Mouse (Mus musculus): ENCODE data around the gene Chil1. TPM values are rescaled to one million over a fixed set of nuclear protein-coding genes. Genes with fewer than 3 reads are reported as not detected.

The Chil1 gene
- 16.0 and 55.2 TPM in 2 replicates for total RNA-seq (2017)

DNA sequence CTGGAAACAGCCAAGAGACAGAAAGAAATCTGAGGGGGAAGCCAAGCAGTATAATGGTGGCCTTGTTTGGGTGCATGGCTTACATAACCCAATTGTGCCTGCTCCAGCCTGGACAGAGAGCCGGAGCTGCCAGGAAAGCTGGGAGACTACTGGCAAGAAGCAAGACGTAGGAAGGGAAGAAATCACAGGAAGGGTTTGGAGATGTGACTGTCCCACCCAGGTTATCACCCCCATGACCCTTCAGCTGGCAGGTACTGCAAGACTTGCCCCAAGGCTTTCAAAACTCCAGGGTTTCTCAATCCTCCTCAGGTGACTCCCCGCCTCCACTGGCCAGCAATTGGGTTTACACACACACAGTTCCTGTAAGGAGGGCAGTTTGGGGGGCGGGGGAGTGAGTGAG is at the start of gene Chil1:
Gene Chil1 (plus strand): TSS at position 152 of the 400 bp plus-strand sequence.
- peak in 1 of 2 experiments; percentile 8; a peak in 1 of 4 replicates for ATAC-seq (replicated peaks in 1 of 2; ENCODE audit: insufficient read depth in 1 of 2, low FRiP score in 2 of 2, low TSS enrichment in 1 of 2, low read depth in 1 of 2, poor library complexity in 2 of 2, severe bottlenecking in 2 of 2)

DNA sequence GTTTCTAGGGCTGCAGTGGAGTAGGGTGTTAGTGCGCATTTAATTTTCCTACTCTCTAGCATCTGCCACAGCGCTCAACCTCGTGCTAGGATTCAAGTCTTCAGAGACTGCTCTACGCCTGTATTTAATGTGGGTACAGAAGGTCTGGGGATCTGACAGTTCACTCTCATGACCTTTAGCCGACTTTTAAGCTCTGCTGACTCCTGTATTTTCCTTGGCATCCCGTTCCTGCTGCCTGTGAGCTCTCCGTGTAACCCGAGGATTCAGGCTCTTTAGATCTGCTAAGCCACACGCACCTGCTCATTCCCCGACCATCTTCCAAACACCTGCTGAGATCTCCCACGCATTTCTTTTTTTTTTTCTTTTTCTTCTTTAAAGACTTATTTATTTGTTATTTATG is 48.7 kb upstream of the Chil1 start:
- ATAC-seq (replicated peaks in 1 of 2; ENCODE audit: insufficient read depth in 1 of 2, low FRiP score in 2 of 2, low TSS enrichment in 1 of 2, low read depth in 1 of 2, poor library complexity in 2 of 2, severe bottlenecking in 2 of 2): no peak

- ATAC-seq (replicated peaks in 1 of 2; ENCODE audit: insufficient read depth in 1 of 2, low FRiP score in 2 of 2, low TSS enrichment in 1 of 2, low read depth in 1 of 2, poor library complexity in 2 of 2, severe bottlenecking in 2 of 2): no peak
Measured at GRCm38 (mm10) chr1:134136351-134136750, 45.6 kb upstream of the Chil1 start.

DNA sequence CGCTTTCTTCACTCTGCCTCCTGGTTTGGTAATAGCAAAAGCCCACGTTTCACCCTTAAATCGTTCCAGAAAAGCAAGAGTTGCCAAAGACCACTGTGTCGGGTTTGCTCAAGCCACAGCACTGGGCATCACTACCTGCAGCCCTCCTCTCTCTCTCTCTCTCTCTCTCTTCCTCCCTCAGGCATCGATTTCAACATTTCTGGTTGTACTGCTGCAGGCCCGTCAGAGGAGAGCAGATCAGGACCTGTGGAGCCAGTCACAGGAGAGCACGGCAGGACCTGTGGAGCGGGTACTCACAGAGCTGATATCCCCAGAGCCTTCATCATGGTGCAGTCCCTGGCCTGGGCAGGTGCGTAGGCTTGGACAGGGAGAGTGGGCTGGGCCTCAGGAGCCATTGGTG is 43.6 kb upstream of the Chil1 start:
- no peak for ATAC-seq (replicated peaks in 1 of 2; ENCODE audit: insufficient read depth in 1 of 2, low FRiP score in 2 of 2, low TSS enrichment in 1 of 2, low read depth in 1 of 2, poor library complexity in 2 of 2, severe bottlenecking in 2 of 2)

- ATAC-seq (replicated peaks in 1 of 2; ENCODE audit: insufficient read depth in 1 of 2, low FRiP score in 2 of 2, low TSS enrichment in 1 of 2, low read depth in 1 of 2, poor library complexity in 2 of 2, severe bottlenecking in 2 of 2): no peak
Measured at GRCm38 (mm10) chr1:134142363-134142794, 39.6 kb upstream of the Chil1 start.

GRCm38 (mm10) chr1:134146066-134146465 is 35.9 kb upstream of the Chil1 start:
- no peak for ATAC-seq (replicated peaks in 1 of 2; ENCODE audit: insufficient read depth in 1 of 2, low FRiP score in 2 of 2, low TSS enrichment in 1 of 2, low read depth in 1 of 2, poor library complexity in 2 of 2, severe bottlenecking in 2 of 2)

DNA sequence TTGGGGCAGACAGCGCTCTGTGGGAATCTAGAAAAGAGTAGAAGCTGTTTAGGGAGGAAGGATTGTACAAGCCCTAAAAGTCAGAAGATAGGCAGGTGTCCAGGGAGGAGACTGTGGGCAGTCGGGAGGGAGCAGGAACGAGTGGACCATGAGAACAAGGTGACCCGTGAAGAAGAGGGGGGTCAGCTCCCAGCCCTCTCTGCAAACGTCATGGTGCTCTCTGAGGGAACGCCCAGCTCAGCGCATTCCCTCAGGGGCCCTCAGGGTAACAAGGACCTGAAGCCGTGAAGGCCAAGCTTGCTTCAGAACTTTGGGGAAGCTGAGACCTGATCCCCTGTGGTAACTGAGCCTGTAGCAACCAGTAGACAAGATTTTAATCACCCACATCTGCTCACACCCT is 31.9 kb upstream of the Chil1 start:
- ATAC-seq (replicated peaks in 1 of 2; ENCODE audit: insufficient read depth in 1 of 2, low FRiP score in 2 of 2, low TSS enrichment in 1 of 2, low read depth in 1 of 2, poor library complexity in 2 of 2, severe bottlenecking in 2 of 2): no peak

DNA sequence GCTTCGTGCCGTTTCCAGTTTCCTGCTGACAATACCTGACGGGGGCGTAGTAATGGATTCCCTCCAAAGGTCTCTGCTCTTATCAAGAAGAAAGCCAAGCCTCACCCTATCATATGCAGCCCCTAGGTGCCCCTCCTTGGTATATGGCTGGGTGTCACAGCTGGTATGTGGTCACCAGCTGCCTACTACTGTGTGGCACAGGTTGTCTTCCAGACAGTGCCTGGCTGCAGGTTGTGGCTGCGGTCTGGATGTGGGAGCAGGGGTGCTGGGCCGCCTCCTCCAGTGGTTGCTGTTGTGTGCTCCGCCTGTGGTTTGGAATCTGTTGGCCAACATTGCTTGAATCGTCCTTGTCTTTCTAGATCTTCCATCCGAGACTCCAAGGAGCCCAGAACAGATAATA is 31.2 kb upstream of the Chil1 start:
- ATAC-seq (replicated peaks in 1 of 2; ENCODE audit: insufficient read depth in 1 of 2, low FRiP score in 2 of 2, low TSS enrichment in 1 of 2, low read depth in 1 of 2, poor library complexity in 2 of 2, severe bottlenecking in 2 of 2): no peak

DNA sequence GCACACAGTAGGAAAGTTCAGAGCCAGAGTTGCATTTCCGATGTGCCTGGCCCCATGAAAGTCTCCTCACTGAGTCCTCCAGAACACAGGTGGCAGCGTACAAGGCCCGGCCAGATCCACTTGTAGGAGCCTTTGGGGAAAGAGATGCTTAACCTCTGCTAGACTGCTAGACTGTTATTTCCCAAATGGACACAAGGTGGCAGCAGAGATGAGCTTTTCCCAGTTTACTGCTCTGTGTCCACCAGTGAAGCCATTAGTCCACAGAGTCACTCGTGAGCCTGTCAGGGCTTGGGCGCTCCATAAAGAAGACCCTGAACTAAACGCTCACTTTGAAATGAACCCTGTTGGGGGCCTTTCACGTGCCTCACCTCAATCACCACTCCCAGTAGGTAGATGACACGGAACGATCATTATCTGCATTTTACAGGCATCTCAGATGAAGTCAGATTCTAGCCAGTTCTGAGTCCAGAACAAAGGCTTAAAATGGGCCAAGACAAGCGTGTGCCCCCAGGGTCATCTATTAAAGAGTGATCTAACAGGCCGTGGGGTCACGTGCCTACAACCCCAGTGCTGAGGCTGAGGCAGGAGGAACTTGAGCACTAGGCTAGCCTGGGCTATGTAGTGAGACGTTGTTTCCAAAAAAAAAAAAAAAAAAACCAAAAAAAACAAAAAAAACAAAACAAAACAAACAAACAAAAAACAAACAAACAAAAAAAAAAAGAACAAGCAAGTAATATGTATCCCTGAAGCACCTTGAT is 30.1 kb upstream of the Chil1 start:
- ATAC-seq (replicated peaks in 1 of 2; ENCODE audit: insufficient read depth in 1 of 2, low FRiP score in 2 of 2, low TSS enrichment in 1 of 2, low read depth in 1 of 2, poor library complexity in 2 of 2, severe bottlenecking in 2 of 2): peak; percentile 79 to 83

DNA sequence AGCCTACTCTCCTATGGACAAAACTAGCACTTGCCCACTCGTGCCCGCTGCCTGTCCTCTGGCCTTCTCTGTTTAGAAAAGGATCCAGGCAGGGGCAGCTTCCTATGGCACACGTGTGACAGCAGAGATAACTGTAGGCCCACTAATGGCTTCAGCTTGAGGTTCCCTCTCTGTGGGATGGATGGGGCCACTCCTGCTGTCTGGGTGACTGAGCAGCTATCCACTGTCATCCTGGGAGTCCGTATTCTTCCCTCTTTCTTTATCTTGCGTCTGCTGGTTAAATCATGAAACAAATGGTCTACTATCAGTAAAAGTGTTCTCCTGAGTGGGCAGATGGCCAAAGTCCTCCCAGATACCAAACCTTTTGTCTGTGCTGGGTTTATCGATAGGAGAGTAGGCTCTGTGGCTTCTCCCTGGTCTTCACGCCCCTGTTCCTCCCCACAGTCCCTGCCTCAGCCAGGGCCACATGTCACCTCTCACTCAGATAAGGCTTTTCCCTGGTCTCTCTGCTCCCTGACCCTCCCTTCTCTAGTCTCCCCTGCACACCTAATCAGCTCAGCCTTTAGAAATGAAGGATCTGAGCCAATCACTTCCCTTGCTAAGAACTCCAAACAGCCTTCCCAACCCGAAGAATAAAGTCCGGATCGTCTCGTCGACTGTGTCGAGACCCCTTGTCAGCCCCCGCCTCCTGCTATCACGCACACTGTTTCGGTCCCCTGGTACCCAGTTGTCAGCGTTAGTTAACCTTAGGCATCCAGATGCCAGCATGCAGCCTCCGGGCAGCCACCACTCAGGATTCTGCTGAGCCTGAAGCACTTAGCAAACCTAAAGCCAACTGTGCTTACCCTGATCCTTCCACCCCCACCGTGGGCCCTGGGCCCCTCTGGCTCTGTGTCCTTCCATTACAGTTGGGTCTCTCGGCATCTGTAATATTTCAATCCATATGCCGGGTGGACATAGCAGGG is 29.1 kb upstream of the Chil1 start:
- ATAC-seq (replicated peaks in 1 of 2; ENCODE audit: insufficient read depth in 1 of 2, low FRiP score in 2 of 2, low TSS enrichment in 1 of 2, low read depth in 1 of 2, poor library complexity in 2 of 2, severe bottlenecking in 2 of 2): no peak

- no peak for ATAC-seq (replicated peaks in 1 of 2; ENCODE audit: insufficient read depth in 1 of 2, low FRiP score in 2 of 2, low TSS enrichment in 1 of 2, low read depth in 1 of 2, poor library complexity in 2 of 2, severe bottlenecking in 2 of 2)
Measured at GRCm38 (mm10) chr1:134154121-134154520, 27.9 kb upstream of the Chil1 start.

DNA sequence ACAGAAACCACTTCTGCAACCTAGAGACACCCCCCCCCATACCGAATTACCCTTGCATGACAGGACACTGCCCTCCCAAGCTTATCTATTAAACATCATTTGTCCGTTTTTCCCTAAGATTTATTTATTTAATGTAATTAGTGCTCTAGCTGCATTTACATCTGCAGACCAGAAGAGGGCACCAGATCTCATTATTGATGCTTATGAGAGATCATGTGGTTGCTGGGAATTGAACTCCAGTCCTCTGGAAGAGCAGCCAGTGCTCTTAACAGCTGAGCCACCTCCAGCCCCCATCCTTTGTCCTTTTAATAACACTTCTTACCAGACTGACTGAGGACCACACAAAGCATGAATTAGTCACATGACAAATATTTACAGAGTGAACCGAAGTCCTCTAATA is 27.3 kb upstream of the Chil1 start:
- no peak for ATAC-seq (replicated peaks in 1 of 2; ENCODE audit: insufficient read depth in 1 of 2, low FRiP score in 2 of 2, low TSS enrichment in 1 of 2, low read depth in 1 of 2, poor library complexity in 2 of 2, severe bottlenecking in 2 of 2)

GRCm38 (mm10) chr1:134160404-134160803 is 21.6 kb upstream of the Chil1 start:
- no peak for ATAC-seq (replicated peaks in 1 of 2; ENCODE audit: insufficient read depth in 1 of 2, low FRiP score in 2 of 2, low TSS enrichment in 1 of 2, low read depth in 1 of 2, poor library complexity in 2 of 2, severe bottlenecking in 2 of 2)

DNA sequence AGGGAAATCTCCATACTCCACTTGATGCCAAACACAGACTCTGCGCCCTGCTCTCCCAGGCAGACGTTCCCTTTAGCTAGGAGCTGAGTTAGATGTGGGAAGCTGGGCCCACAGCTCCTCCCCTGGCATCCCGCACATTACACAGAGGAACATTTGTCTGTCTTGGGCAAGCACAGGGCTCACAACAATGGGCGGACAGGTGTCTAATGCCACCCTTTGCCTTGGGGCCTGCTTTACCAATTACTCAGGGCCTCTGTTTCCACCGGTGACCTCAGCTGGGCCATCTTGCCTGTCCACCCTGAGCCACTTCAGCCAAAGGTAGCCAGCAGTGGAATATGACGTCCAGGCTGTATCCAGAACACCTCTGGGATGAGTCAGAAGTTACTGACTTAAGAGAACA is 20.6 kb upstream of the Chil1 start:
- ATAC-seq (replicated peaks in 1 of 2; ENCODE audit: insufficient read depth in 1 of 2, low FRiP score in 2 of 2, low TSS enrichment in 1 of 2, low read depth in 1 of 2, poor library complexity in 2 of 2, severe bottlenecking in 2 of 2): no peak

GRCm38 (mm10) chr1:134162510-134163225 is 19.3 kb upstream of the Chil1 start:
- no peak for ATAC-seq (replicated peaks in 1 of 2; ENCODE audit: insufficient read depth in 1 of 2, low FRiP score in 2 of 2, low TSS enrichment in 1 of 2, low read depth in 1 of 2, poor library complexity in 2 of 2, severe bottlenecking in 2 of 2)

DNA sequence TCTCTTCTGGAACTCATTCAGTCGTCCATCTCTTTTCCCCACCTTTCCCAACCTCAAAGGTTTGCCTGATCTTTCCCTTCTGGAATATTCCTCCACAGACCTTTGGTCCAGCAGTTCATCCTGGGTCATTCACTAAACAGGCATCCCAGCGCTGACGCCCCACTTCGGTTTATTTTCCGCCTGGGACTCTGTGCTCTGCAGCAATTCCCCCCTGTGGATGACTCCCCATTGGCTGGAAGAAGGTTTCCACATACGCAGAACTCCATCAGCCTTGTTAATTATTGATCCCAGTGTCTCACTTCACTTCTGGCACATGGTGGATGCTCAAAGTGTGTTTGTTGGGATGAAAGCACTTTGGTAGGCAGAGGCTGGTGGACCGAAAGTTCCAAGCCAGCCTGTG is 18.5 kb upstream of the Chil1 start:
- ATAC-seq (replicated peaks in 1 of 2; ENCODE audit: insufficient read depth in 1 of 2, low FRiP score in 2 of 2, low TSS enrichment in 1 of 2, low read depth in 1 of 2, poor library complexity in 2 of 2, severe bottlenecking in 2 of 2): no peak

DNA sequence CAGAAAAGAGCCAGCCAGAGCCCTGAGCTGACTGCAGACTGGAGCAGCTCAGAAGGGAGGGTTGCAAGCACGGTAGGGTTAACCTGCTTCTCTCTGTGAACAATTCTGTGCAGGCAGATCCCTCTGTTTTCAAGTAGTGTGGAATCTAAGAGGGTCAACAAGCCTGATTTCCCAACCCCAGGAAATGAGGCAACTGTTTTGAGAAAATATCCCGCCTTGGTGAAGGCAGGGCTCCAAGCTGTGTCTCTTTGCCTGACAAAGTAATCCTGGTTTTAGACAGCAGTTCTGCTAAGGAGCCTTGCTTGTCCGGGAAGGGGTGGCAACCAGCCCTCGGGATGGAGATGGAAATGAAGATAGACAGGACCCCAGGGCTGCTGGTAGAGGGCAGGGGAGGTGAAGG is 17.5 kb upstream of the Chil1 start:
- no peak for ATAC-seq (replicated peaks in 1 of 2; ENCODE audit: insufficient read depth in 1 of 2, low FRiP score in 2 of 2, low TSS enrichment in 1 of 2, low read depth in 1 of 2, poor library complexity in 2 of 2, severe bottlenecking in 2 of 2)

- ATAC-seq (replicated peaks in 1 of 2; ENCODE audit: insufficient read depth in 1 of 2, low FRiP score in 2 of 2, low TSS enrichment in 1 of 2, low read depth in 1 of 2, poor library complexity in 2 of 2, severe bottlenecking in 2 of 2): no peak
Measured at GRCm38 (mm10) chr1:134166547-134166946, 15.4 kb upstream of the Chil1 start.
